Mouse (Mus musculus) inflammation-experienced regulatory T-cells, adult 6 months (primary cell): ENCODE results near the gene Wdr93. TPM values are rescaled to one million over a fixed set of nuclear protein-coding genes. Genes with fewer than 3 reads are reported as not detected.

ENCODE experiments used
- ATAC-seq: one replicate; pipeline ENCODE4 v1.8.0; 2017
- polyA plus RNA-seq, 3 experiments: library from polyadenylated mRNA; unstranded; fragments of 100-300 nt; shearing (Covaris generic); gene quantifications; one replicate each; pipeline ENCODE4 v1.2.1; 2017

Gene Wdr93
- under 1 TPM in 1 of 3 experiments, not detected in 2; 0.25 TPM for polyA plus RNA-seq

DNA sequence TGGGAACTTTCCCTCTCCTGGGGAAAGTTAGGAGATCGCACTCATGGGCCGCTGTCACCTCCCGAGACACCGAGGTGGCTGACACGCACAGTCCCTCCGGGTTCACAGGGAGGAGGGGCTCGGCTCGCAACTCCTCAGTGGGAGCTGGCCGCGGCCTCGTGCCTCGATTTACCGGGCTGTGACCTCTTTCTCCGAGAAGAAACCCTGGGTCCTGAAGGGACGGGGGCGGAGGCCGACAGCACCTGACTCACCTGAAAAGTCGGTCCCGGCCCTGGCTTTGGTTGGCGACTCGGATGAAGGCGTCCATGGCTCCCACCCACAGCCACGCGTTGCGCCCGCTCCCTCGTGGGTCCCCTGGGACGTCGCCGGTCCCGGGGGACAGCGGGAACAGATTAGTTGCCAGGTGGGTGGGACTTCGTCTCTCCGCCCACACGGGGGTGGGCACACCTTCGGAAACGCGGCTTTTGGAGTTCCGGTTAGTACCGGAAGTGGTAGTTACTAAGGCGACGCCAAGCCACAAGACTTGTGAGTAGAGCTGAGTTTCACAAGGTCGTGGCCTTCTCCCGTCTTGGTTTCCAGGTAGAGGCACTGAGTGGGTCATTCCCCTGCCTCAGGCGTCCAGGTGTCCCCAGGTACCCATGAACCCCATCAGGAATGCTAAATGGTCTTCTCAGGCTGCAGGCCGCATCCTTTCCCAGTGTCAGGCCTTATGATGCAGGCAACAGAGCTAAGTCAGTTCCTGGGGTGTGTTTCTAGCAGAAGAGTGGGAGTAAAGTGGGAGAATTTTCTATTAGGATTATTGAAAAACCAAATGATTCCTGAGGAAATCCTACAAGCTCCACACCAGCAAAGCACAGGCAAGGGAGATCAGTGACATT is at the start of gene Wdr93, which contains the start of gene Pex11a:
TSS of gene Wdr93 (plus strand) at position 505 of the 878 bp plus-strand sequence.
TSS of gene Pex11a (minus strand) at position 473 of the 878 bp plus-strand sequence.
- peak; percentile 96 for ATAC-seq

DNA sequence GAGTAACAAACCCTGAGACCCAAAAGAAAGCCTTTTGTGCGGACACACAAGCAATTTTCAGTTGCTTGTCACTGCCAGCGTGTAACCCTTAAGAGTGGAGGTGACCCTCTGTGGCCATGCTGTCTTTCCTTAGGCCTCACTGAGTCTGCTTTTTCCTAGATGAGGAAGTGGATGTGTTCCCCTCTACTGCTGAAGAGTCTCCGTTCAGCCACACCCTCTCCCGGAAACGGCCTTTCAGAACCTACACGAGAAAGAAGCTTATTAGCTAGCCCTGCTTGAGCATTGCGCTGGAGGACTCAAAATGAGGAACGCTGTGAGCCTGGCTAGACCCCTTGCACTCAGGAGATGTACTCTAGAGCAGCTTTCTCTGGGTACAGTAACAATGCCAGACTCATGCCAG is 46.5 kb upstream of the Wdr93 start:
- ATAC-seq = no peak

DNA sequence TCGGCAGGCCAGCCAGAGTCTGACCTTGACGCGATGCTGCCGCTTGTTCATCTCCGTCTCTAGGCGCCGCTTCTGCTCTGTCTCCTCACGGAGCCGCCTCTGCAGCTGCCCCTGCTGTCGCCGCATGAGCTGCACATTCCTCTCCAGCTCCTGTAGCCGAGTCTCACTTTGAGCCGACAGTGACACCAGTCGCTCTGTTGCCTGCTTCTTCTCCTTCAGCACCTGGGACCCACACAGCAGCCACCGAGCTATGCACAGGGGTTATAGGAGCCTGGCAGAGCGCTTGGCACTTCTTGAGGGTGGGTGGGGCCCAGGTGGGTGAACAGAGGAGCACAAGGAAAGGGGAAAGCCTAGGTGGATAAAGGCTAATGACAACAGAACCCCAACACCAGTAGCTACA is 40.2 kb upstream of the Wdr93 start:
- no peak for ATAC-seq

DNA sequence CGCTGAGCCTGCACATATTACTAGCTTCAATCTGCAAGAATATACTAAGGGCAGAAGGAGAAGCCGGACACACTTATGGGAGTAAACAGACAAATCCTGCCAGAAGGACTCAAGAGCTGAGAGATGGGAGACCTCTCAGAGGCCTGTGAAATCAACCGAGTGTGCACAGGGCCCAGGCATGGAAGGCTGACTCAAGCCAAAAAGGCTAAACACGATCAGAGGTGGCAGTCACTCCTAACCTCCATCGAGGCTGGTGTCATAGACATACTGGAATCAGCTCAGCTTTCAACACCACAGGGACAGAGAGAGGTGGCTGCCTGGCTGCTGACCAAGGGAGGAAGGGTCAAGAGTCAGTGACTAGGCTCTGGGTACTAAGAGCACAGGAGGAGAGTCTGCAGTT is 37.8 kb upstream of the Wdr93 start:
- no peak for ATAC-seq

DNA sequence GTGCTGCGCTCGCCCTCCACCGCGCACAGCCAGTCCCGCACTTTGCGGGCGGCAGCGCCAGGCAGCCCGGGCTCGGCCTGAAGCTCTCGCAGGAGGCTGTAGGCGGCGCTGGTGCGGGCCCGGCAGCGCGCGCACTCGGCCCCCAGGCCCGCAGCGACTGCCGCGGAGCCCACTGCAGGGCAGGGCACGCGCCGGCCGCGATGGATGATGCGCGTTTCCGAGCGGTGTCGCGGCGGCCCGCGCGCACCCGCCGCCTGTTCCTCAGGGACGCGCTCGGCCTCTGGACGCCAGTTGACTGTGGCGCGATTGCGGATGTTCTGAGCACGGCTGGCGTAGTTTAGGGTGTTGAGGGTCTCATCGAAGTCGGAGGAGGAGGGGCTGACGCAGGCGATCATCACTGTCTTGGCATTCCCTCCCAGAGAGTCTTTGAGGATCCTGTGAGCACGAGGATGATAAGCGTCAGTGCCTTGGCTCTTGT is 32.8 kb upstream of the Wdr93 start:
- ATAC-seq = no peak

DNA sequence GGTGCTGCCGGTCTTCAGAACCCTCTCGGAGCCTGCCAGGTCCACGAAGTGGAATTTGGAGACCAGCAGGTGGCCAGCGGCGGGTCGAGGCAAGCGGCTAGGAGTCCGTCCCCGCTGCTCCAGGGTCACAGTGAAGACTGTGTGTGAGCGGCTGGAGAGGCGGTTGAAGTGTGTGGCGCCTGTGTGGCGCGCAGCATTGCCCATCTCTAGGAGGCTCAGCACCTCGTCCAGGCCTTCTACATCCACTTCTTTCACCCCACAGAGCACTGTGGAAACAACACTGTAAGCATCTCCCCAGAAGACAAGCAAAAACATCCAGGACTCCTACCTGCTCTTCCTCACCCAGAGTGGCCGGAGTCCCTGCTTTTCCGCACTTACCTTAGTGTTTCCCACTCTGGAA is 32.1 kb upstream of the Wdr93 start:
- ATAC-seq = no peak

DNA sequence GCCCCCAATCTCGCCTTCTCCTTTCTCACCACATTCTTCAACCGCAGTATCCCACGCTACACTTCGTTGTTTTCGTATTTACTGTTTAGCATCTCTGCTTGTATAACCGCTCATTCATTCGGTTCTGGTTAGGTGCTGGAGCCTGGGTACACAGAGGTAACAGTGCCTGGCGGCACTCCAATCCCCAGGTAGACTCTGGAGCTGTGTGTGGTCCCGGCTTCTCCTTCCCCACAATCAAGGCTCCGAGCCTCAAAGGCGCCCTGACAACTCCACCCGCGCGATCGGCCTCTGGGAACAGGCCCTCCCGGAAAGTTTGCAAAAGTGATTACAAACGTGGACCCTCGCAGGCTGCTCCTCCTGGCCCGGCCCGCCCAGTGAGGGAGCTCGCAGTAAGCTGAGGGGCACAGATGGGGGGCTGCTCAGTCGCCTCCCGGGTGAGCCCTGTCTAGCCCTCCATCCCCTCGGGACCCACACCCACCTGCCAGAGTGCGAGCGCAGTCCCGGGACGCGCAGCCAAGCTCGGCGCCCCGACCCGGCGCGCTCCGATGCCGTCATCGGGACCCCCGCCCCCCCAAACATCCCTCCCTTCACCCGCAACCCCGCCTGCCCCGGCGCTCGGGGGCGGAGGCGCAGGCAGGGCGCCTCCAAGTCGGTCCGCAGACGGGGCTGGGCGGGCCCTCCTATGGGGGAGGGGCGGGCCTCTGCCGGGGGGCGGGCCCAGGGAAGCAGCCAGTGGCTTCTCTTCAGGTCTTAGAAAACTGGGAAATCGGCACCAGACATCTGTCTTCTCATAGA is 27.6 kb upstream of the Wdr93 start, which contains the start of gene Kif7:
TSS of gene Kif7 (minus strand) at position 534 of the 795 bp plus-strand sequence.
- peak; percentile 71 for ATAC-seq

DNA sequence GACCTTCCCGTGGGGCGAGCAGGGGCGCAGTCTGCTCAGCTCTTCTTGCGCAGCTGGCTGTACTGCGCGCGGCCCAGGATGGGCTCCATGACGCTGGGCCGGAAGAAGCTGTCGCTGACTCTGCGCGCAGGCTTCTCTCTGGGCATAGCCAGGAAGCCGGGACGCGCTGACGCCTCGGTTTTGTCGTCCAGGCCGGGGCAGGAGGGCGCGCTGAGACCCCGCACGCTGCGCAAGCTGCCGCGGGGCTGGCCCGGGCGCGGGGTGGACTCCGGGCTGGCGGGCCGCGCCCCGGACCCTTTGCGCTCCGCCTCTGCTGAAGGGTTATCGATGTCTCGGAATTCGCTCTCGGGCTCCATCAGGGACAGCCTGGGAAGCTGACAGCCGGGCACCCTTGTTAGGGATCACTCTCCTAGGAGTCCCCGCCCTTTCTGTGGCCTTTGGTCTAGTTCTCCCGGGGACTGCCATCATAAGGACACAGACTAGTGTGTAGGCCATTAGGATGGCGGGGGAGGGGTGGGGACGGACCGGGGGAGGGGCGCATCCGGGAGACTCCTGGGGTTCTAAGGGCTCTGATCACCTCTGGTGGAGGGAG is 21.5 kb upstream of the Wdr93 start:
- peak; percentile 93 for ATAC-seq

DNA sequence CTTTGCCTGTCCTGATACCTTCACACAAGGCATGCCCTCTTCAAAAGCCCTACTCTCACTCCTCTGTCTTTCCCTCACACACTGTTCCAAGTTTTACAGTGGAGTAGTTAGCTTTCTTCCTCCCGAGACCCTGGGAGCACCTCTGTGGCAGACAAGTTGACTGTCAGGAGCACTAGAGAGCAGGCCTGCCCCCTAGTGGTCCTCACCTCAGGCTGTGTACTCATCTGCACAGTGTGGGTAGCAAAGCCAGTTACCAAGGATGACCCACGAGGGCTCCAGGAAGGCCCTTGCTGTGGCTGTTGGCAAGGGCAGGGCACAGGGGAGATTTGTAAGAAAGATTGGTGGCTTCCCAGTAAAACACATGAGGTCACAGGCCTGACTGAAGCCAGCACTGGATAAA is 15.9 kb upstream of the Wdr93 start:
- peak; percentile 48 for ATAC-seq

DNA sequence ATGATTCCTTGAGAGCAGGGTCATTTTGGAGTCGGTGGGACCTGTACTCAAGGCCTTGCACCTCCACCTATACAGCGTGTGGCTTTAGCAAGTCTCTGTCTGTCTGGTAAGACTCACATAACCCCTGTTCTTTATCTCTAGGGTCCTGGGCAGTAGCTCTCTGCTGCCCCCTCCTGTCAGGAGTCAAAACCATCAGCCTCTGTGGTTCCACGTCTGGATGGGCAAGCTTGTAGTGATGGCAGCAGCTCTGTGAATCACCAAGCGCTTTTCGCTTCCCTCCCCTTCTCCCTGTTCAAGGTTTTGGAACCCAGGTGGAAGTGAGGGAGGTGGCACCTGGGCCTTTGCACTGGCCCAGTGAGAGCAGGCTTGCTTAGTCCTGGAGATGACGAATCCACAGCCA is 14.7 kb upstream of the Wdr93 start:
- ATAC-seq = peak; percentile 73

DNA sequence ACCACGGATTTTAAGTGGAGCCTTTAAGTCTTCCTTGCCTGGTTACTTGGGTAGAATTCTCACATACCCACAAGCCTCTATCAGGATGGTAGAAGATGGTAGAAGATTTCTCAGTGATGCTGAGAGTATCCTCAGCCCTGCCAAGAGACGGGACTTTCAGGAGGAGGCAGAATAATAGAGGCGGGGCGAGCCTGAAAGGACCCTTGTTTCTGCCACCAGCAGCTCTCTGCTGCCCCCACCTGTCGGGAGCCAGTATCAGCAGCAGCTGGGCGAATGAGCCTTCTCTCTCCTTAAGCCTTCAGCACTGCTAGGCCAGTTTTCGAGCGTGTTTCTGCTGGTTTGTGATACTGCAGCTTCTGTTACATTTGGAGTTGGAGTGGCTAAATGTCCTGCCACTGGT is 13.8 kb upstream of the Wdr93 start:
- peak; percentile 73 for ATAC-seq

DNA sequence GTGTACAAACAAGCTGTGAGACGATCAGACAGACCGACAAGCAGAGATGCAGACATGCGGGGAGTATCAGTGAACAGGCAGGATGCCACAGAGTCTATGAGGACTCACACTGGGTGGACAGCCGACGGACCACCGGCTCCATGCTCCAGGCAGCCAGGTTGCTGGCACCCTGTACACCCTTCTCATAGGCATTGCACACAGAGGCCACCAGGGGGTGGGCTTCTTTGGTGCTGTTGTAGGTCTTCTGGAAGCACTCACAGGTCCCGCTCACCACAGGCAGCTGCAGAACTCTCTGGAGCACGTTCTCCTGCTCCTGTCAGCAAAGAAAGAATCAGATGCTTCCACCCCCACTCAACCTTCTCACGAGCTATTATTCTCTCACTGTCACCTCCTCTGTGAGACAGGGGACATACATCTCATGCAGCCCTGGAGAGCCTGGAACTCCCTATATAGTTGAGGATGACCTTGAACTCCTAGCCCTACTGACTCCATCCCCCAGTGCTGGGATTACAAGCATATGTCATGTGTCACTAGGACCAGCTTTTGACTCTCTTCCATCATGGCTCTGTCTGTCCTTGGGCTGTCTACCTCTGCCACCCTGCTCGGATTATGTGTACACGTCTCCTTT is 13.1 kb upstream of the Wdr93 start:
- ATAC-seq = no peak

DNA sequence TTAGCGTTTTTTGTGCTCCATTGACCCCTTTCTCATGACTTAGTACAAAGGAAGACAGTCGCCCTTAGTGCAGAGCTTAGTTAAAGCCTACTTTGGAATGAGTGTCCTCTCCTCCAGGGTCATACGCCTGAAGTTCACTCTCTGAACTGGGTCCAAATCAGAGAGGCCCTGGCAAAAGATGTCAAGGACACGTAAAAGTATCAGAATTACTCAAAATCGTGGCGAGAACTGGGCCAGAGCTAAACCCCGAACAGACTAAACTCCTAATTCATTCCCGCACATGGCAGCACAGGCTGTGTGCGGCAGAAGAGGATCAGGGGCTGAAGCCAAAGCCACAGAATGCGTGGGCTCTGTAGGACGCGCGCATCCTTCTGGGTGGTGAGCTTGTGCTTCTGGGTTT is 11.5 kb upstream of the Wdr93 start:
- no peak for ATAC-seq

DNA sequence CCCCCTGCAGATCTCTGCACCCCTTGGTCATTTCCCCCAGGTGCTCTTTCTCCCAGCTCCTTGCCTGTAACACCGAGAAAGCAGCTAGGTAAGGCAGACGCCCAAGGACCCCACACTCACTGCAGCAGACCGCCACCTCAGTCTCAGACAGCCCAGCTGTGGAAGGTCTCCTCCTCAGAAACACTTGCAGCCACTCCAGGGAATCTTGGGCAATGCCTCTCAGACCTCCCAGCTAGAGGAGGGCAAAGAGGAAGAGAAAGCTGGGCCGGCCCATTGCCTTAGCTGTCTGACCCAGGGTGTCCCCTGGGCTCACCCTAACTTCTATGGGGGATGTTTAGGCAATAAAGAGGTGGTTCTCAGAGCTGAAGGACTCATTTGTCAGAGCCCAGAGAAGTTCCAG is 10.3 kb upstream of the Wdr93 start, which contains the start of gene Plin1:
TSS of gene Plin1 (minus strand) at position 282 of the 400 bp plus-strand sequence.
- no peak for ATAC-seq

DNA sequence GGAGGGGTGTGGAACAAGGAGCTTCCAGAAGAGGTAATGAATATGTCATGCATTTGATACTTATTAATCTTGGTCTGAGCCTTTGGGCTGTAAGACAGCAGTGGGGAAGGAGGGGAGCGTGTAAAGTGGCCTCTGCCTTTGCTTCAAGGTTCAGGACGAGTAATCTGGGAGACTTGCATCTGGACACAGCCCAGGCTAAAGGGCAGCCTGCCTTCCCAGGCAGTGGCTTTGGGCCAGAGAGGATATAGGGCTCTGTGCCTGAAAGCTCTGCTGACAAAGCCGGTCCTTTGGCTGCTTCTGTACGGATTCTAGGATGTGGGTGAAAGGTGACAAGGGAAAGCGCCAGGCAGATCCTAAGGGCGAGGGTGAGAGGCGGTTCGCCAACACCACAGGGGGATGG is 8.4 kb upstream of the Wdr93 start:
- no peak for ATAC-seq

DNA sequence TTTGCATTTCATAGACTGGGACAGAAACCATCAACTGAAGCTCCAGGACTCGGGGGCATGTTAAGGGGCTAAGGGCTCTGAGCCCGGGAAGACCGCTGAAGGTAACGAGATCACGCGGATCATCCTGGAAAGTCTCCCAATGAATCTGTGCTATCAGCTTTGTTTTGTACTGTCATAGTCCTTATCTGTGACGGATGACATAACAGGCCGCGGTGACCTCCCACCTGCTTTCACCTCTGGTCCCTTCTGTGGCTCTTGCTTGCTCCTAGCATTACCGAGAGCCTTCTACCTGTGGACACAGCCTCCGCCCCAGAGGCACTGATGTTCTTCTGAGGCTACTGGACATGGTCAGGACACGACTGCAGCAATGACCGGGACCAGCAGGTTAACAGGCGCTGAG is 6.5 kb upstream of the Wdr93 start:
- ATAC-seq = no peak

DNA sequence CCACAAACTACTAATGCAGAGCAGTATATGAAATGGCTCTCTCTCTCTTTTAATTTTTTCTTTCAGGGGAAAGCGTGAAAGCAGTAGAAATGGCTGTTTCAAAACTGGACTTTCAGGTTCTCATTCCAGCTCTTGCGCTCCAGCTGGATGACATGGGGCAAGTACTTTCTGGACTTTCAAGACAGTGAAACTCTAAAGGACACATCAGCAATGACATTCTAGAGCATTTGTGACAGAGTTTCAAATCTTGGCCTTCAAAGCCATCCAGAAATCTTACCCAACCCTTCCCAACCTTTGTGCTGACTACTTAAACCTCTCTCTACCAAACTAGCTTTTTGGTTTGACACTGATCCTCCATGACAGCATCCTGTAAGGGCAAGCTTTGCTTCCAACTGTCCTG is 4.0 kb upstream of the Wdr93 start:
- no peak for ATAC-seq

DNA sequence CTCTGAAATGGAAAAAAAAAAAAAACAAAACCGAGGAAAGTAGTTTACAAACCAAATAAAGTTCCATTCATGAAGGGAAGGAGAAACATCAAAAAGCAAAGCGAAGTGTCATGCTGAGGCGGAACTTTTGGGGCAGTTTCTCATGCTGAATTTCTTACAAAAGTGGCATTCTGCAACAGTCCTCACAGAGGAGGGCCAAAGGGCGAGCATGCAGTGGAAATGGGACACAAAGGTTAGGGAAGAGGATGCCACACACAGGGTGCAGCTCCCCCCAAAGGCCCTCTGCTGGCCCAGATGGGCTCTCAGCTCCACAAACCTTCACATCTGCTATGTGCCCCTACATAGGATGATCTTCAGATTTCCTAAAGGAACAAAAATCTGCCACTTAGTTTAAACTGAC is 2.7 kb upstream of the Wdr93 start:
- no peak for ATAC-seq

DNA sequence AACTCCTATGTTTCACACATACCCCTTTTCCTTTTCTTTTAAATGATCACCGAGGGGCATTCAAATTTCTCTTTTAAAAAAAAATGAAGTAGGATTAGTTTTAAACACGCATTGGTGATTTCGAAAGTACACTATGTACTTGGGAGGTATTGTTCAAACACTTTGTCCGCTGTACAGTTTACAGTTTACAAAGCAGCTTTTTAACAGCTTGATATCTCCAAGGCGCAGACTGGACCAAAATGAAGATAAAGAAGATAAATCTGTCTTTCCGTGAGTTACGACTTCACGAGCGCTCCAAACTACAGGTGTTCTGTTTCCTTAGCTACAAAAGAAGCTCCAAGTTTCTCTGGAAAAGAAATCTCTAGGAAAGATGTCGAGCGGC is 695 bp upstream of the Wdr93 start:
- peak; percentile 5 for ATAC-seq

DNA sequence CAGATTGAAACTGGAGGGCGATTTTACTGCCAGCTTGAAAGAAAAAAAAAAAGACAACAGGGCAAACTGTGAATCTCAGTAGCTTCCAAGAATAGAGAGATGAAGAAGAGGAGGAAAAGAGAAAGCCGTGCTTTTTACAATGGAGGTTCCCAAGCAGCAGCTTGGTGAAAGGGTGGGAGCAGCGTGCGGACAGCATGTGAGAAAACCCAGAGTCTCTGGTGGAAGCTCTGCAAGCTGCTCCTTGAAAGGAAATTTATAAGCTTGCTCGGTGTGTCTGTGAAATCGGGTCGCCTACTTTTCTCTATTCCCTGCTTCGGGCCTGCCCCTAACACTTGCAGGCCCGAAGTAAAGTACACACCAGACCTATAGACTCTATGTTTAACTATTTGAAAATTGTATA is 1.1 kb downstream of the Wdr93 start:
- ATAC-seq = no peak

DNA sequence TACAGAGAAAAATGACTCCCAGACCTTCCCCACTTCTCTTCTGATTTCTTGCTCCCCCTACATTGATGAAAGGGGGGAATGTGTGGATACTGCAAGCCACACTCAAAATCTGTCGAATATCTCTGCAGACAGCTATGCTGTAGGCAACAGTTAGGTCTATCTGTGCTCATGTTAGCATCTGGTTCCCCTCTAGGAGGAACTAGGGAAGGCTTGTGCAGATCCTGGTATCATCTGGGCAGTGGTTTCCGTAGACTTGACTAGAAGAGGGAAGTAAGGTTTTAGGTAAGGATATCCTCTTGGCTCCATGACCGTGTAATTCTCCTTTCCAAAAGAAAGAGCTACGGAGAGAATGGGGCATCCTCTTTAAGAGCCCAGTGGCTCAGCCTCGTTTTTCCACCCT is 1.6 kb downstream of the Wdr93 start:
- no peak for ATAC-seq

DNA sequence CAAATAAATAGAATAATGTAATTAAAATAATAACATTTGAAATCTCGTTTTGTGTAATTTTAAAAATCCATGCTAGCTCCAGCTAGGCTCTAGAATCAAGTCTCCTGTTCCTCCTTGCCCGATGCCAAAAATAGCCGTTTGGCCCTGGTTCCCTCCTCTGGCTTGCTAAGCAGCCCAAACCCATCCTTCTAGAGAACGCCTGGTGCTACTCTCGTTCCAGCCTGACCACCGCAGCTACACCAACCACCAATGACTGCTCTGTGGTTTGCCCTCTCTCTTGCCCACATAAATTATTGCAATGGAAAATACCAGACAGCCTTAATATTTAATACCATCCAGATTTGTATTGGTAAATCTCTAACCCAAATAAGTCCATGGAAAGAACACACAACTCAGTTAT is 4.7 kb downstream of the Wdr93 start:
- ATAC-seq = no peak

DNA sequence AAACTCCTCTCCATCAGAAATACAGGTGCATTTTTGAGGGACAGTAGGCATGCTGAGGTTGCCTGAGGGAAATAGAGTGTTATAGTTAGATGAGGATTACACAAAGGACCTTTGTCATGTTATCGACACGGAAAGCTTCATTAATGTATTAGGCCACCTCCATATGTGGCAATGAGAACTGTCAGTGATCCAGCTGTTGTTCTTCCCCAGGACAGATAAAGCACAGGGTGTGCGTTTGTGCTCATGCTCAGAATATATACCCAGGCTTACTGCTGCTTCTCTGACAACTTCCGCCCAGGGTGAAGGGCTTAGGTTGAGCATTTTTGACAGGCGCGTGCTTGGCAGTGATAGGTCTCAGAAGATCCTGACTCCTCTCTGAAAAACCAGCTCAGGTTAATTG is 6.5 kb downstream of the Wdr93 start:
- ATAC-seq = no peak
